Mouse (Mus musculus) spleen, postnatal 0 days (tissue): ENCODE results near the gene A030005L19Rik. TPM values are rescaled to one million over a fixed set of nuclear protein-coding genes. Genes with fewer than 3 reads are reported as not detected.

Experiments
- polyA plus RNA-seq: library from polyadenylated mRNA; unstranded; fragments of >200 nt; fragmentation: Nextera tagmentation; extraction: Ambion mirVana; gene quantifications from 2 replicates; pipeline ENCODE4 v1.2.1, GENCODE M21; 2015

Gene A030005L19Rik
- polyA plus RNA-seq, result 0.31 and 0.55 TPM in 2 replicates

GRCm38 (mm10) chr1:82913025-82913424 lies at the start of gene A030005L19Rik:
Gene A030005L19Rik (plus strand): TSS chr1:82913325.

GRCm38 (mm10) chr1:82924650-82925049 lies 11.5 kb downstream of the A030005L19Rik start, which contains the start of gene A030014E15Rik:
Gene A030014E15Rik (plus strand): TSS chr1:82924917.

GRCm38 (mm10) chr1:82931326-82931725 lies 18.2 kb downstream of the A030005L19Rik start, which contains the start of gene Gm6217:
Gene Gm6217 (minus strand): TSS chr1:82931399.

GRCm38 (mm10) chr1:82943295-82943694 lies 30.2 kb downstream of the A030005L19Rik start, which contains the start of gene A030003K21Rik:
Gene A030003K21Rik (minus strand): TSS chr1:82943388.

GRCm38 (mm10) chr1:82955913-82956312 lies 42.8 kb downstream of the A030005L19Rik start, which contains the start of gene Gm7544:
Gene Gm7544 (minus strand): TSS chr1:82956013.

GRCm38 (mm10) chr1:82959870-82960385 lies 46.8 kb downstream of the A030005L19Rik start, which contains the start of gene Gm47955:
Gene Gm47955 (plus strand): TSS chr1:82960286.

Other genes with a start within 250 kb of the A030005L19Rik start
- 185 and 195 TPM in 2 replicates for gene Mff, start 188.4 kb upstream of the A030005L19Rik start, polyA plus RNA-seq
- 0.26 TPM in 1 of 2 replicates, not detected in the other for gene Tm4sf20, start 144.9 kb upstream of the A030005L19Rik start, polyA plus RNA-seq
- gene Gm47791, start 142.1 kb upstream of the A030005L19Rik start, polyA plus RNA-seq, result not detected in 2 replicates
- gene Agfg1, start 73.8 kb upstream of the A030005L19Rik start, polyA plus RNA-seq, result 25.4 and 30.3 TPM in 2 replicates
- gene A030014E15Rik, start 11.6 kb downstream of the A030005L19Rik start, polyA plus RNA-seq, result not detected in 2 replicates
- gene Gm6217, start 18.1 kb downstream of the A030005L19Rik start, polyA plus RNA-seq, result not detected in 2 replicates
- gene A030003K21Rik, start 30.1 kb downstream of the A030005L19Rik start, polyA plus RNA-seq, result not detected in 2 replicates
- not detected in 2 replicates for gene Gm7544, start 42.7 kb downstream of the A030005L19Rik start, polyA plus RNA-seq
- not detected in 2 replicates for gene Gm47955, start 47.0 kb downstream of the A030005L19Rik start, polyA plus RNA-seq
- not detected in 2 replicates for gene Gm47959, start 87.2 kb downstream of the A030005L19Rik start, polyA plus RNA-seq
- gene Slc19a3, start 125.1 kb downstream of the A030005L19Rik start, polyA plus RNA-seq, result 0.06 TPM in 2 replicates
- not detected in 2 replicates for gene Krtap28-10, start 129.2 kb downstream of the A030005L19Rik start, polyA plus RNA-seq
- not detected in 2 replicates for gene Gm47969, start 131.6 kb downstream of the A030005L19Rik start, polyA plus RNA-seq
- gene A030005K14Rik, start 146.1 kb downstream of the A030005L19Rik start, polyA plus RNA-seq, result not detected in 2 replicates
- gene Krtap28-13, start 147.6 kb downstream of the A030005L19Rik start, polyA plus RNA-seq, result not detected in 2 replicates
- not detected in 2 replicates for gene Ccl20, start 203.4 kb downstream of the A030005L19Rik start, polyA plus RNA-seq
- gene Daw1, start 246.4 kb downstream of the A030005L19Rik start, polyA plus RNA-seq, result not detected in 2 replicates